Mouse (Mus musculus) CH12.LX (cell line): ENCODE data around the gene Apol9a.

ENCODE experiments used
- CTCF ChIP-seq, 2 experiments: IDR thresholded peaks in 1 of 2; conservative IDR thresholded peaks in 1 of 2; 2 replicates each; pipeline ENCODE4 v1.5.1; 2011 to 2012; ENCODE audit warnings: low read depth in 2 of 2, low read length in 2 of 2, improper control_type of control experiment in 1 of 2, inconsistent platforms in 1 of 2, mild to moderate bottlenecking in 1 of 2, moderate library complexity in 1 of 2
- HCFC1 ChIP-seq: IDR thresholded peaks from 2 replicates; pipeline ENCODE4 v1.6.1; 2012; ENCODE audit warnings: low read depth, mild to moderate bottlenecking, inconsistent platforms, low read length, improper control_type of control experiment
- JUND ChIP-seq: conservative IDR thresholded peaks from 2 replicates; pipeline ENCODE4 v1.6.1; 2011; ENCODE audit warnings: low read depth, low read length, improper control_type of control experiment
- MEF2A ChIP-seq: IDR thresholded peaks from 2 replicates; pipeline ENCODE4 v1.6.1; 2014; ENCODE audit warnings: low read depth, mild to moderate bottlenecking, inconsistent platforms, low read length, improper control_type of control experiment, borderline replicate concordance
- MYC ChIP-seq: IDR thresholded peaks from 2 replicates; pipeline ENCODE4 v1.6.1; 2011; ENCODE audit warnings: low read depth, mild to moderate bottlenecking, improper control_type of control experiment, low read length
- NELFE ChIP-seq: IDR thresholded peaks from 2 replicates; pipeline ENCODE4 v1.6.1; 2011; ENCODE audit warnings: low read depth, low read length, improper control_type of control experiment
- POLR2A ChIP-seq: IDR thresholded peaks from 2 replicates; pipeline ENCODE4 v1.6.1; 2011; ENCODE audit warnings: low read depth, mild to moderate bottlenecking, improper control_type of control experiment, low read length
- RCOR1 ChIP-seq: conservative IDR thresholded peaks from 2 replicates; pipeline ENCODE4 v1.6.1; 2012; ENCODE audit warnings: low read depth, mild to moderate bottlenecking, inconsistent platforms, low read length, improper control_type of control experiment
- ZKSCAN1 ChIP-seq: IDR thresholded peaks from 2 replicates; pipeline ENCODE4 v1.6.1; 2012; ENCODE audit warnings: low read depth, inconsistent platforms, low read length, improper control_type of control experiment, borderline replicate concordance
- ZMIZ1 ChIP-seq: IDR thresholded peaks from 2 replicates; pipeline ENCODE4 v1.6.1; 2012; ENCODE audit warnings: low read depth, mild to moderate bottlenecking, inconsistent platforms, low read length, improper control_type of control experiment
- ZNF384 ChIP-seq: IDR thresholded peaks from 2 replicates; pipeline ENCODE4 v1.6.1; 2012; ENCODE audit warnings: low read depth, low read length, improper control_type of control experiment, inconsistent platforms

- TF ChIP-seq RCOR1 (no peak), ZMIZ1 (no peak), CTCF (conservative IDR thresholded peaks at IDR 0.05 in 1 of 2, IDR thresholded peaks at IDR 0.05 in 1 of 2; ENCODE audit: low read depth in 2 of 2, low read length in 2 of 2) (no peak), ZKSCAN1 (no peak), NELFE (no peak), HCFC1 (no peak), JUND (no peak), POLR2A (no peak), ZNF384 (no peak), MYC (no peak), MEF2A (no peak)
These were observed 56.5 kb downstream of the Apol9a start for GRCm38 (mm10) chr15:77354496-77354847.
